Comparison of ENCODE assay signal across 9 mouse cellular contexts in genomic region chr6:120188376-120189235, GRCm38 (mm10).
DNase-seq lines count a peak whose midpoint lies in the region; ATAC-seq and TF ChIP-seq lines count a peak whose summit lies in the region.
"Had no signal": no experiment of that assay in that cellular context is flagged by ENCODE, and none has a peak within 500 bp of the region (broad histone marks: within the 10 kb centered on the region; RNA-seq: fewer than 3 reads in every experiment).

No protein-coding gene starts in this region.

- WGBS in kidney, embryonic 16.5 days: 25% methylated on average over 24 of the region's 24 CpGs
- WGBS in embryonic facial prominence, embryonic 14.5 days: 18% methylated on average over 21 of the region's 24 CpGs
- WGBS in heart, postnatal 0 days: 44% methylated on average over 24 of the region's 24 CpGs
- 21% methylated on average over 24 of the region's 24 CpGs for WGBS in liver, embryonic 14.5 days (ENCODE audit: insufficient replicate concordance)

- H3K9ac ChIP-seq in kidney, embryonic 16.5 days (replicated peaks; ENCODE audit: low read length): peak overlapping the region; percentile 39; the same call in 1 of the 2 replicates
- H3K9ac ChIP-seq in embryonic facial prominence, embryonic 14.5 days (ENCODE audit: low read depth, low read length): peak overlapping the region; percentile 28
- H3K9ac ChIP-seq in heart, postnatal 0 days (replicated peaks; ENCODE audit: low read depth, low read length): no peak overlapping the region
- H3K9ac ChIP-seq in liver, embryonic 14.5 days (replicated peaks): 0 out of 2 replicates have a peak overlapping the region, but pooled peaks have one; percentile 0

- peaks cover 17% of the 10 kb centered on the region for H3K4me1 ChIP-seq in kidney, embryonic 16.5 days (ENCODE audit: insufficient read depth, low read length)
- H3K4me1 ChIP-seq in embryonic facial prominence, embryonic 14.5 days (ENCODE audit: control insufficient read depth, insufficient read depth, low read length): peaks cover 16% of the 10 kb centered on the region
- peaks cover 18% of the 10 kb centered on the region for H3K4me1 ChIP-seq in heart, postnatal 0 days (ENCODE audit: control insufficient read depth, insufficient read depth)
- peaks cover 17 to 34% of the 10 kb centered on the region in 2 experiments for H3K4me1 ChIP-seq in liver, embryonic 14.5 days (replicated peaks; ENCODE audit: control insufficient read depth in 2 of 2, insufficient read depth in 2 of 2, low read length in 1 of 2)

- peak overlapping the region; percentile 16 for H3K4me3 ChIP-seq in kidney, embryonic 16.5 days (ENCODE audit: low read length)
- no peak overlapping the region for H3K4me3 ChIP-seq in embryonic facial prominence, embryonic 14.5 days (ENCODE audit: low read depth, low read length)
- H3K4me3 ChIP-seq in heart, postnatal 0 days (ENCODE audit: low read depth, low read length): no peak overlapping the region
- H3K4me3 ChIP-seq in liver, embryonic 14.5 days (ENCODE audit: insufficient read depth in 1 of 2, low read depth in 2 of 2, low read length in 2 of 2): peak overlapping the region in 1 of 2 experiments; percentile 2; a peak in 1 of 4 replicates

- no peaks in the 10 kb centered on the region for H3K27me3 ChIP-seq in kidney, embryonic 16.5 days (ENCODE audit: insufficient read depth, low read length)
- no peaks in the 10 kb centered on the region for H3K27me3 ChIP-seq in embryonic facial prominence, embryonic 14.5 days (replicated peaks; ENCODE audit: control insufficient read depth, insufficient read depth, low read length)
- no peaks in the 10 kb centered on the region for H3K27me3 ChIP-seq in heart, postnatal 0 days (ENCODE audit: control insufficient read depth, insufficient read depth, low read length)
- H3K27me3 ChIP-seq in liver, embryonic 14.5 days (ENCODE audit: control insufficient read depth, insufficient read depth, low read length): no peaks in the 10 kb centered on the region
- H3K27me3 ChIP-seq: Patski had no signal

- H3K36me3 ChIP-seq in kidney, embryonic 16.5 days (ENCODE audit: insufficient read depth, low read length): no peaks in the 10 kb centered on the region
- H3K36me3 ChIP-seq in embryonic facial prominence, embryonic 14.5 days (ENCODE audit: control insufficient read depth, insufficient read depth, low read length): no peaks in the 10 kb centered on the region
- no peaks in the 10 kb centered on the region for H3K36me3 ChIP-seq in heart, postnatal 0 days (replicated peaks; ENCODE audit: control insufficient read depth, insufficient read depth, low read length)
- no peaks in the 10 kb centered on the region for H3K36me3 ChIP-seq in liver, embryonic 14.5 days (replicated peaks; ENCODE audit: control insufficient read depth, insufficient read depth, low read depth)

- peak; percentile 67 for ATAC-seq in kidney, embryonic 16.5 days (ENCODE audit: low FRiP score, low TSS enrichment)
- peak; percentile 79 for ATAC-seq in embryonic facial prominence, embryonic 14.5 days (ENCODE audit: low read depth)
- ATAC-seq in heart, postnatal 0 days (ENCODE audit: insufficient read depth, low read depth): peak; percentile 9; the same call in 1 of the 2 replicates
- ATAC-seq in liver, embryonic 14.5 days (ENCODE audit: insufficient read depth): peak; percentile 32; the same call in 1 of the 2 replicates
- ATAC-seq in neutrophil, adult 5-6 weeks (ENCODE audit: extremely low read depth, insufficient number of reproducible peaks, low FRiP score, poor library complexity, severe bottlenecking): peak; percentile 30; the same call in 1 of the 2 replicates
- ATAC-seq: Patski had no signal

- no peak for DNase-seq in kidney, adult 11 months
- DNase-seq in embryonic facial prominence, embryonic 14.5 days (ENCODE audit: low spot score): peak; percentile 76
- DNase-seq in heart, postnatal 0 days (ENCODE audit: low spot score): no peak
- no peak for DNase-seq in liver, embryonic 14.5 days (ENCODE audit: low read depth in 3 of 3, low spot score in 3 of 3)
- DNase-seq in left cerebral cortex, postnatal 25 days (ENCODE audit: low spot score in 2 of 2): no peak
- no peak for DNase-seq in layer of hippocampus, adult 8-10 months (ENCODE audit: low spot score in 2 of 2)

- H3K9me3 ChIP-seq in kidney, embryonic 16.5 days (ENCODE audit: low read length): no peaks in the 10 kb centered on the region
- no peaks in the 10 kb centered on the region for H3K9me3 ChIP-seq in embryonic facial prominence, embryonic 14.5 days (ENCODE audit: control insufficient read depth, low read length)
- H3K9me3 ChIP-seq in heart, postnatal 0 days (replicated peaks; ENCODE audit: control insufficient read depth, low read length): no peaks in the 10 kb centered on the region
- no peaks in the 10 kb centered on the region for H3K9me3 ChIP-seq in liver, embryonic 14.5 days (ENCODE audit: control insufficient read depth, low read length)

- TF ChIP-seq EP300 in heart, postnatal 0 days (IDR thresholded peaks at IDR 0.05; ENCODE audit: low read depth): no peak
- no peak for TF ChIP-seq EP300 in liver, embryonic 14.5 days (IDR thresholded peaks at IDR 0.05; ENCODE audit: low read depth)

- H3K27ac ChIP-seq in kidney, embryonic 16.5 days (ENCODE audit: low read length): no peak overlapping the region
- H3K27ac ChIP-seq in embryonic facial prominence, embryonic 14.5 days (replicated peaks; ENCODE audit: low read depth, low read length): peak overlapping the region; percentile 24
- H3K27ac ChIP-seq in heart, postnatal 0 days (ENCODE audit: low read depth): no peak overlapping the region
- no peak overlapping the region for H3K27ac ChIP-seq in liver, embryonic 14.5 days

- intact Hi-C loops in left cerebral cortex, postnatal 25 days (cut with DNase I): no loop called here

- peak overlapping the region; percentile 52 for H3K4me2 ChIP-seq in kidney, embryonic 16.5 days (replicated peaks; ENCODE audit: low read depth, low read length)
- H3K4me2 ChIP-seq in embryonic facial prominence, embryonic 14.5 days (ENCODE audit: low read depth, low read length): peak overlapping the region; percentile 40
- peak overlapping the region; percentile 5; the same call in 1 of the 2 replicates for H3K4me2 ChIP-seq in heart, postnatal 0 days (ENCODE audit: low read depth, low read length)
- peak overlapping the region; percentile 67 for H3K4me2 ChIP-seq in liver, embryonic 14.5 days (ENCODE audit: low read depth)

- peak; percentile 29 for TF ChIP-seq CTCF in heart, postnatal 0 days (IDR thresholded peaks at IDR 0.05; ENCODE audit: low read depth)
- TF ChIP-seq CTCF in liver, embryonic 14.5 days (IDR thresholded peaks at IDR 0.05; ENCODE audit: low read depth): peak; percentile 46

Comparison
In these comparisons a context has a peak if more than half of its experiments do, and no peak if none do; other contexts are left out.
1. ATAC-seq: peak in every context shown above with its lines; median percentile 79 in embryonic facial prominence, embryonic 14.5 days; 67 in kidney, embryonic 16.5 days; 32 in liver, embryonic 14.5 days; 30 in neutrophil, adult 5-6 weeks; 9 in heart, postnatal 0 days.
2. H3K4me2 ChIP-seq: peak in every context shown above with its lines; median percentile 67 in liver, embryonic 14.5 days; 52 in kidney, embryonic 16.5 days; 40 in embryonic facial prominence, embryonic 14.5 days; 5 in heart, postnatal 0 days.